Comparison of ENCODE assay signal across 12 mouse cellular contexts in genomic region chr10:111636283-111636682, GRCm38 (mm10).
DNase-seq lines count a peak whose midpoint lies in the region; TF ChIP-seq lines count a peak whose summit lies in the region.
"Had no signal": no experiment of that assay in that cellular context is flagged by ENCODE, and none has a peak within 500 bp of the region (broad histone marks: within the 10 kb centered on the region; RNA-seq: fewer than 3 reads in every experiment).

No protein-coding gene starts in this region.

- 50% methylated on average over 14 of the region's 14 CpGs for WGBS in bone marrow, adult 2 months

- H3K4me1 ChIP-seq in bone marrow, adult 2 months (ENCODE audit: control insufficient read depth, insufficient read depth, low read length) = no peaks in the 10 kb centered on the region
- H3K4me1 ChIP-seq: heart, embryonic 15.5 days; neural tube, embryonic 15.5 days had no signal

- no peak for TF ChIP-seq POLR2A in bone marrow, adult 2 months (IDR thresholded peaks at IDR 0.05; ENCODE audit: borderline replicate concordance, control insufficient read depth, low read depth, low read length)

- intact Hi-C loops in left cerebral cortex, postnatal 4 days (cut with DNase I) = no loop called here

- no peak overlapping the region for H3K4me3 ChIP-seq in bone marrow, adult 2 months (replicated peaks; ENCODE audit: control insufficient read depth, low read depth, low read length)
- H3K4me3 ChIP-seq: heart, embryonic 15.5 days; neural tube, embryonic 15.5 days had no signal

- TF ChIP-seq CTCF in bone marrow, adult 2 months (IDR thresholded peaks at IDR 0.05; ENCODE audit: control insufficient read depth, insufficient read depth, low read length) = peak; percentile 52; the same call in 1 of the 2 replicates

- peak; percentile 16 for DNase-seq in cerebellum, adult 18-20 months
- no peak for DNase-seq in cerebellum, adult 9-10 months
- peak; percentile 23 for DNase-seq in 416B (ENCODE audit: low read depth)
- DNase-seq in naive thymus-derived CD4-positive, alpha-beta T cell, adult 2 months (ENCODE audit: low read depth) = peak; percentile 59
- no peak for DNase-seq in adrenal gland, postnatal 25 days
- no peak for DNase-seq in layer of hippocampus, postnatal 10 days (ENCODE audit: low spot score in 2 of 2)
- DNase-seq in left cerebral cortex, postnatal 4 days = no peak
- DNase-seq: cerebellum, adult 2 months; kidney, postnatal 14 days had no signal

- no peak overlapping the region for H3K27ac ChIP-seq in bone marrow, adult 2 months (ENCODE audit: control insufficient read depth, insufficient read depth, low read depth, low read length, poor library complexity)
- H3K27ac ChIP-seq: heart, embryonic 15.5 days; neural tube, embryonic 15.5 days had no signal

Comparison
In these comparisons a context has a peak if more than half of its experiments do, and no peak if none do; other contexts are left out.
1. DNase-seq: peak in cerebellum, adult 18-20 months (2 of 2), 416B (single experiment) and naive thymus-derived CD4-positive, alpha-beta T cell, adult 2 months (single experiment); none in cerebellum, adult 9-10 months (single experiment), adrenal gland, postnatal 25 days (single experiment), layer of hippocampus, postnatal 10 days (0 of 2) and left cerebral cortex, postnatal 4 days (single experiment).